Mouse (Mus musculus) natural killer cell, adult 2 months (primary cell): ENCODE measurements around the gene Tmeff1.
"Not testable (repeated sequence)": the region's sequence is repeated elsewhere in the genome, so short reads cannot be mapped to it uniquely, and the experiment has no call there.

Experiments used
- DNase-seq, 2 experiments: peaks; one replicate each; pipeline ENCODE4 v3.0.0; 2022; ENCODE audit warnings: low spot score in 2 of 2

Tmeff1 gene

DNA sequence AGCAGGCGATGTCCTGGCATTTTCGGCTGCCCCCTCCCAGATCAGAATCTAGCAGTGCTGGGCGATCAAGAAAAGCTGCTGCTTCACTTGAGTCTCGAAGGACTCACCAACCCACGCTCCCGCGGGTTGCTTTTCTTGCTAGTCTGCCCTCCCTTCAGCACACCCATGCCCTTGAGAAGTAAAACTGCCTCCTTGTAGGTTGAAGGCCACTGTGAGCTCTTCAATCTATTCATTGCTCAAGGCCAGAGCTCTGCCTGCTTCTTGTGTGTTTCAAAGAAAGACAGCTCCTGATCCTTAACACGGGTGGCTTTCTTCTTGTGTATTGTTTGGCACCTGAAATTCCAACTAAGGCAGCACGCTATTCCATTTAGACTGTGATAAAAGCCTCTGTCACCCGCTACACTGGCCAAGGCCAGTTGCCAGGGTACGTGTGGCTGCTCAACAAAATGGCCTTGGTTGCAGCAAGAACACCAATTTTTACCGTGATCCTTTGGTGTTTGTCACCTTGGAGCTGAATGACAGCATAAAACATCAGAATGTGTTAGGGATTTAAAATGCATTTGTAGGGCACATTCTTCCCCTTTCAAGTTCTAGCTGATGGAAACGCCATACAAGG lies 91.7 kb downstream of the Tmeff1 start:
- DNase-seq, result no peak

DNA sequence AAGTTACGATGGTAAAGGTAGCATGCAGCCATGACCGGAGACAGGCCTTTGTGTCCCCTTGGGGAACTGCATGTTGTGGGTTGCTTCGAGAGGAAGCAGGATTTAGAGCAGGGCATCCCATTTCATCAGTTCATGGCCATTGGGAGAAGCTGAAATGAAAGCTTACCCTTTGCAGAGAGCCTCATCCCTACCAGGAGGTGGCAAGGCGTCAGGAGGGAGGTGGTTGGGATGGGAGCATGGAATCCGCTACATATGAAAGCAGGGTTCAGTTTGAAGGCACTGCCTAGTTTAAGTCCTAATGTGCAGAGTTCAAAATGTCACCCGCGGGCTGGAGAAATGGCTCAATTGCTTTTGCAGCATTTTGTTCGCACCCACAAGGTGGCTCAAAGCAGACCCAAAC lies 92.3 kb downstream of the Tmeff1 start:
- DNase-seq, result no peak

DNA sequence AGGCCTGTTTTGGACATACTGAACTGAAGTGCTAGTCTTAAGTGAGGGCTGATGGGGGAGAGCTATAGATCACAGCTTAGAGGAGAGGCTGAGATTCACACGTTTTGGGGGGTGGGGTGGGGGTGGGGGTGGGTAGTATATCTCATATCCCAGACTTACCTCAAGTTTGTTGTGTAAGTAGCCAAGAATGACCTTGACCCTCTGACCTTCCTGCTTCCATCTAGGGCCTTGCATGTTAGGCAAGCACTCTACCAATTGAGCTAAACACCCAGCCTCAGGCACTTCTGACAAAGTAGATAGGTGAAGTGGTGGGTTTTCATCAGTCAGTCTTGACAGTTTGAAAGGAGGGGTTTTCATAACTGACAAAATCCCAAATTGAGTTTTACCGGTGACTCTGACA lies 92.8 kb downstream of the Tmeff1 start:
- DNase-seq, result no peak

DNA sequence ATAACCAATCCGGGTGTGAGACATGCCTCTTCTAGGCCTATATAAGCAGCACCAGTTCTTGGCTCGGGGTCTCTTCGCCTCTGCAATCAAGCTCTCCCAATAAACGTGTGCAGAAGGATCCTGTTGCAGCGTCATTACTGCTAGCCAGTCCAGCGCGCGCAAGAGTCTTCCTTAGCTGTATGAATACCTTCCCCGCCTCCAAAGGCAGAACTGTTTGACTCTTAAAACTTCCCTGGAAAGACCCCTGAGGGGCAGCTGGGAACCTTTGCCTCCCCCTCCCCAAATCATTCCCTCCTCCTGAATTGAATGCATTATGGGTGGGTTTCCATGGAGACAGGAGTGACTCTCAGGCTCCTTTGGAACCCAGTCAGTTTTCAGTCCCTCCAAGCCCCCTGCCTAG lies 93.8 kb downstream of the Tmeff1 start:
- DNase-seq, result no peak

DNA sequence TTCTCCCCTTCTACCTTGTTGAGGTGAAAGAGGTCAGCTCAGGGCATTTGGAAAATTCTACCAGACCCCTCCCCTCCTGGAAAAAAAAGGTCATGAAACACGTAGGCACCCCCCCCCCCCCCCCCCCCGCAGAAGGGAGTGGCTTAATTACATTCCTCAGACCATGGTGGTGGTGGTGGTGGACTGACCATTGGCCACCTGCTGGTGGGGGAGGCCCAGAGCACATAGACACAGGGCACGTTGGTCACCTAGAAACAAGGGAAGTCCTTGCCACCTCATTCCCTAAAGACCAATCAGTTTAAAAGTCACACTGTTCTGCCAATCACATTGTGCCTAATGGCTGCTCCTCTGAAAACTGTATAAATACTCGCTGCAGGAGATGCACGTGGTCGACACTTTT lies 94.8 kb downstream of the Tmeff1 start:
- DNase-seq, result not testable (repeated sequence)

DNA sequence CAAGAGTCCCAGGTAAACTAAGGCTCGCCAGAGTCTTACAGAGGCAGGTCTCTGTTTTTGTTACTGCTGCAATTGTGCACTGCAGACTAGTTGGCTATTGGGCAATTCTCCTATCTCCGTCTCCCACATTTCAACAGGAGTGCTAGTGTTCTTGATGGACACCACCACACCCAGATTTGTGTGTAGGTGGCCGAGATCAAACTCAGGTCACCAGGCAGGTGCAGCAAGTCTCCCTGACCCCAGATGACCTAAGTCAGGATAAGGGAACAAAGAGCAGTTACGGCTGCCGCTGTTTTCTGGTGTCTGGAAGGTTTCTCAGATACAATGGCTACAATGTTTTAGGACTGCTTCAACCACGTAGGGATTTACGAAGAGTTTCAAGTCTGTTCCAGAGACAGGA lies 95.2 kb downstream of the Tmeff1 start:
- DNase-seq, result no peak

DNA sequence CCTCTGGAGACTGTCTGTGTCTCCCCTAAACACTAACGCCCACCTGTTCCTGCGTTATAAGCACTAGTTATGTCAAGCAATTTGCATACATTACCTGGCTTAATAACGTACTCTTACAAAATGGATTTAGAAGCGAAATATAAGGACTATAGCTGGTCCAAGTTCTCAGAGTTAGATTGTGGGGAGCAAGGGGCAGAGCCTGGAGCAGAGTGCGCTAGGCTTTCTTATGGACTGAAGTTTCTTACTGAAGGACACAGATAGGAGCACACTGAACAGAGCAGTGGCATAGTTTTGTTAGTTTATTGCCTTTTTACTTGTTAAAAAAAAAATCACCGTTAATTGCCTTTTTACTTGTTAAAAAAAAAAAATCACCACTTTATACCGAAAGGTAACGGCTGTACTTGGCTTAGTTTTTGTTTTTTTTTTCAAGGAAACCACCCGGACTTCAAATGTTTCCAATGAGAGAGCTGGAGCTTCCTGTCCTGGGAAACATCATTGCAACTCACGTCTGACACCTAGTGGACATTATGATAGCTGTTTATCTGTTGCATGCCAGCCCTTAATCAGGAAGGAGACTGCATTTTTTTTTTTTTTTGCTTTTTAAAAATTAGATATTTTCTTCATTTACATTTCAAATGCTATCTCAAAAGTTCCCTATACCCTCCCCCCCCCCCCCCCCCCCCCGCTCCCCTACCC lies 95.8 kb downstream of the Tmeff1 start:
- DNase-seq, result no peak

DNA sequence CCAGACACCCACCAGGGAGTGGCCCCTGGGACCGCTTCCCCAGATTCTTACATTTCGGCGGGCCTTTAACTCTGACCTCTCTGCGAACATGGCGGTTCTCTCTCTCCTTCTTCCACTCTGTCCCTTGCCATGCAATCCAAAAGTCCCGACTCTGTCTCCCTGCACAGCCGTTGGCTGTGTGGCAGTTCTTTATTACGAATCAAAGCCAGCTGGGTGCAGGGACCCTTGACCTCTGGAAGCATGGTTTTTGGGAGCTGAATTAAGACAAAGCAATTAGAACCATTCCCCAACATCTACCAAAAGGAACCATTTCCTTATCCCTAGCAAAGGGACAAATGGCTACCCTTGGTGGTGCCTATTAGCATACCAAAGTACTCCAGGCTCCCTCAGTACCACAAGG lies 98.2 kb downstream of the Tmeff1 start:
- no peak for DNase-seq

DNA sequence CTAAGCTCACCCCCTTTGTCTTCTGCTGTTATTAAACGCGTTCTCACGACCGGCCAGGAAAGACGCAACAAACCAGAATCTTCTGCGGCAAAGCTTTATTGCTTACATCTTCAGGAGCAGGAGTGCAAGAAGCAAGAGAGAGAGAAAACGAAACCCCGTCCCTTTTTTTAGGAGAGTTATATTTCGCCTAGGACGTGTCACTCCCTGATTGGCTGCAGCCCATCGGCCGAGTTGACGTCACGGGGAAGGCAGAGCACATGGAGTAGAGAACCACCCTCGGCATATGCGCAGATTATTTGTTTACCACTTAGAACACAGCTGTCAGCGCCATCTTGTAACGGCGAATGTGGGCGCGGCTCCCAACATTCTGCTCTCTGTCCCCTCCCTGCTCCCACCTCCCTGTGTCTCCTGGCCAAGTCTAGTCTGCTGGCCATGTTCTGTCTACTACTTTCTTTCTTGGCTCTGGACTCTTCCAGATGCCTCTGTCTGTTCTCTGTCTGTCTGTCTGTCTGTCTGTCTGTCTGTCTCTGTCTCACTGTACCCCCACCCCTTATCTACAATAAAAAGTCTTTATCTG lies 98.7 kb downstream of the Tmeff1 start:
- not testable (repeated sequence) for DNase-seq

DNA sequence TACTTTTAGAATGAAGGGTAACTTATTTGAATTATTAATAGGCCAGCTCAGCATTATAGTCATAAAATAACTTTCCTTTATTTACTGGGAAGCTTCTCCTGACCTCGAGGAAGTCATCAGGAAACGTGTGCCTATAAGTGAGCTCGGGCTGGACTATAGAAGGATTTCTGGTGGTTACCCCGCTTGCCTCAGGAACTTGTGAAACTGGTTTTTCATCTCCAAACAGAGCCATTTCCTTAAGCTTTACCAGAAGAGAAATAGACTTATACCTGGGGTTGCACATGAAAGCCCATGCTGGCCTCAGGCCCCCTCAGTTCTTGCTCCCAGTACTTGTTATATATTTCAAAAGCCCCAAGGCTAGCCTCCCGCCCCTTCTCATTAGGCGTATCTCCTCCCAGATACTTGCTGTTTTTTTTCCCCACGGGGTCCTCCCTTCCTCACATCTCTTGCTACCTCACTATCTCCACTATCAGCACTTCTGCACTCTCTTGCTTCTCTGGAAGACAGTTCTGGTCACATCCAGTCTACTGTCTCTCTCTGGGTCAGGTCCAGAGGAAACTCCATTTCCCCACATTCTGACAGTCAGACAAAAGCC lies 99.7 kb downstream of the Tmeff1 start:
- no peak for DNase-seq

DNA sequence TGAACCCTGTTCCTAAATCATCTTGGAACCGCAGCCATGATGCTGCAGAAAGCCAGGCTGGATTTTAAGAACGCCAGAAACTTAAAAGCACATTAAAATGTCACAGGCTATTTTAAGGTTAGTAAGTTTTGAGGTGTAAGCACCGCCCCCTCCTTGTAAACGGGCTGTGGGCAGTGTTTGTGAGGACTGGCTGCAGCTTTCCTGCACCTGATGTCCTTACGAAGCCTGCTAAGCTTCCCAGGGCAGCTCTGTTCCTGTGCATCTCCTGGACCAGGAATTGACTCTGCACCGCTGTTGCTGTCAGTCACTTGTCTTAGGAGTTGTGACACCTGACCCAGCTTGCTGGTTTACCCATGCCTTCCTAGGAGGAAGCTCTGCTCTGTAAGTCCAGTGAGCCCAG lies 103.2 kb downstream of the Tmeff1 start:
- DNase-seq, result no peak

DNA sequence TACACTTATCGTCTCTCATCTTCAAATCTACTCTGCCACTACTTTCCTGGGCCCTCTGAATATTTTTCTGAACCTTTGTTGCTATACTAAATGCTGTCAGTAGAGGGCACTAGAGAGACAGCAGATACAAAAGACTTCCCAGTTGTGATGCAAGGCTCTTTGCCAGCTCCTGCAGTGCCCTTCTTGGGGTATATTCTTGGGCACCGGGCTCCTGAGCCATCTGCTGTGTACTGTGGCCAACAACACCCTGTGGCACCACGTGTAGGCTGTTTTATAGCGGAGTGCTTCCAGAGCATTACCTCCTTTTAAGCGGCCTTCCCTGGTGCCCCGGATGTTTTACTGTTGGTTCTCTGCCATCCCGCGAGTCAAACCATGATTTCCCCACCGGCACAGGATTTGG lies 105.7 kb downstream of the Tmeff1 start:
- DNase-seq, result no peak

DNA sequence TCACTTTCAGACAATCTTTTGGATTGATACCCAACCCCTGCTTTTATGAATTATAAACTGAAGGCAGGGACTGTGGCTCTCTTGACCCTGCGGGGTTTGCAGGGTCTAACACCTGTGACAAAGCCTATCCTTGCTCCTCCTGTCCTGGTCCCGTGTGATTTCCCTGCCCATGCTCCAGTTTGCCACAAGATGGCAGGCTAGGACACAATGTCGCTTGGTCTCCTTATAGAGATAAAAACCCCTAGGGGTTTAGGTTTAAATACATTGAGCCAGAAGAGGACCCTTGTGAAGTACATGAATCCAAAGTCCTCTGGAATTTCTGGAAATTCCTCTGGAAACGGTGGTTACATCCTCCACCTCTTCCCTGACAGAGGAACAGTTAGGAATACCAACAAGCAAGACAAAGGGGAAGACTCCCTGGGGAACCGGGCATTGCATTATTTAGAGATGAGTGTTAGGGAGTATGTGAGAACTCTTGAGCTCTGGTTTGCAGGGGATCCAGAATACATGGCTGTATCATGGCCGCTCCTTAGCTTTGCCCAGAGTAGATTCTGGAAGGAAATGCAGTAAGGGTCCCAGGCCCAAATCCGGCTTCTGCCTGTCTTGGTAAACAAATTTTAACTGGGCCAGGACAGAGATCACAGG lies 106.9 kb downstream of the Tmeff1 start:
- no peak for DNase-seq

DNA sequence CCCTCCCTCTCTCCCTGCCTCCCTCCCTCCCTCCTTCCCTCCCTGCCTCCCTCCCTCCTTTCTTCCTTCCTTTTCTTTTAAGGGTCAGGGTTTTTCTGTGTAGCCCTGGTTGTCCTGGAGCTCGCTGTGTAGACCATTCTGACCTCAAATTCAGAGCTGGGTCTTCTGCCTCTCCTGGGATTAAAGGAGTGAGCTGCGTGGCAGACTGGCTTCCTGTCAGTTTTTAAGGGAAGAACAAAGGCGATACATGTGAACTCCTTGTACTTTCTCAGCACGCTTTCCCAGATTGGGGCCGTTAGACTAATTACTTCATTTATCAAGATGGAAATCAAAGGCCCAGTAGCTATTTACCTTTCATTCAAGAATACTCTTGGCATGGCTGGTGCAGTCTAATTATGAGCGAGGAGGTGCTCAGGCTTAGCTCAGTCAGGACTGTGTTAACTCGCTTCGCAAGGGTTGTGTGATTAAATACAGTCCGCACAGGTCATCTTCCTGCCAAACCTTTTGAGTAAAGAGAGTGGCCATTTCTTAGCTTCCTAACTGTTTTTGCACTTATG lies 107.8 kb downstream of the Tmeff1 start:
- no peak for DNase-seq

DNA sequence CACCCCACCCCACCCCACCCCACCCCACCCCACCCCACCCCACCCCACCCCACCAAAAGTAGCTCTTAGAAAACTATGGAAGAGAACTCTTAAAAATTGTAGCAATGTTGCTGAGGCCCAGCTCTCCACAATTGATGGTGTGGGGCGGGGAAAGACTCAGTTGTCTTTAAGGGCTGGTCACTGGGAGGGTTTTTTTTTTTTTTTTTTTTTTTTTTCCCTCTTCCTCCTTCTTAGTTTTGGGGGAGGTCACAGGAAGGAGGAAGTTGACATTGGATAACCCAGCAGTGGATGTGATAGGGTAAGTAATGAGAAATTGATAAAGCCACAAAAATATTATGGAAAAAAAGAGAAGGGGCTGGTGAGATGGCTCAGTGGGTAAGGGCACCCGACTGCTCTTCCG lies 111.7 kb downstream of the Tmeff1 start:
- no peak for DNase-seq

DNA sequence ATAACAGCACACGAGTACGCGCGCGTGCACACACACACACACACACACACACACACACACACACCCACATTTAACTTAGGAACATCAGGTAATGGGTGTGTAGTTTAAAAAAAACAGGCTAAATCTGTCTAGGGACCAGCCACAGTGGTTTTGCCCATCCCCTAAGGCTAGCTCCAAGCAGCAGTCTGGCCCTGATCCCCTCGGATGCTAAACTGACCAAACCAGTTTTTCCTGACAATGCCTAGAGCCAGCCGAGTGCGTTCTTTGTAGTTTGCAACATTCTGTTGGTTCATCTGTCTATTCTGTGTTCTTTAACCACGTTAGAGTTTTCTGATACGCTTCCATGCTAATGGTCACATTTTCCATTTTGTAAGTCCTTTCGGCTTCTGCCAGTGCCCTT lies 112.3 kb downstream of the Tmeff1 start:
- DNase-seq, result no peak
